Mouse (Mus musculus): ENCODE results near the gene Srgap3. TPM values are rescaled to one million over a fixed set of nuclear protein-coding genes. Genes with fewer than 3 reads are reported as not detected.
A peak's percentile ranks its signal among the peaks of the same experiment; 100 is the strongest.

Srgap3 gene
- polyA plus RNA-seq, 1 experiment from 2014 or later = 3.5 TPM

GRCm38 (mm10) chr6:112943596-112944245 lies 3.3 kb downstream of the Srgap3 start:
- DNase-seq (ENCODE audit: low spot score) (no peak), ATAC-seq (replicated peaks; ENCODE audit: low FRiP score) (no peak)
- no peak overlapping the region for H3K4me3 ChIP-seq (ENCODE audit: low read depth, low read length)
- H3K9ac ChIP-seq (ENCODE audit: low read depth, low read length) = no peak overlapping the region
- H3K9me3 ChIP-seq (ENCODE audit: control insufficient read depth, low read length) = no peaks in the 10 kb centered on the region
- no peaks in the 10 kb centered on the region for H3K36me3 ChIP-seq (ENCODE audit: control insufficient read depth, insufficient read depth, low read length)
- H3K4me1 ChIP-seq (replicated peaks; ENCODE audit: control insufficient read depth, insufficient read depth, low read length) = peaks cover 11% of the 10 kb centered on the region
- no peak overlapping the region for H3K4me2 ChIP-seq
- no peak overlapping the region for H3K27ac ChIP-seq (ENCODE audit: low read depth, low read length)
- no peaks in the 10 kb centered on the region for H3K27me3 ChIP-seq (replicated peaks; ENCODE audit: control insufficient read depth, insufficient read depth, low read length)
- 71% methylated on average over 9 of the region's 9 CpGs for WGBS

- Histone ChIP-seq H3K9me3 (ENCODE audit: control insufficient read depth, low read length) (no peaks in the 10 kb centered on the region), H3K9ac (ENCODE audit: low read depth, low read length) (no peak overlapping the region), H3K4me1 (replicated peaks; ENCODE audit: control insufficient read depth, insufficient read depth, low read length) (no peaks in the 10 kb centered on the region; the same call in 1 of the 2 replicates), H3K4me2 (no peak overlapping the region), H3K36me3 (ENCODE audit: control insufficient read depth, insufficient read depth, low read length) (no peaks in the 10 kb centered on the region), H3K4me3 (ENCODE audit: low read depth, low read length) (no peak overlapping the region), H3K27ac (ENCODE audit: low read depth, low read length) (no peak overlapping the region), H3K27me3 (replicated peaks; ENCODE audit: control insufficient read depth, insufficient read depth, low read length) (no peaks in the 10 kb centered on the region)
- DNase-seq (ENCODE audit: low spot score) = no peak
- 85% methylated on average over 9 of the region's 9 CpGs for WGBS
- ATAC-seq (replicated peaks; ENCODE audit: low FRiP score) = no peak
Measured at GRCm38 (mm10) chr6:112939281-112939680, 7.8 kb downstream of the Srgap3 start.

GRCm38 (mm10) chr6:112937791-112938190 lies 9.3 kb downstream of the Srgap3 start:
- DNase-seq (ENCODE audit: low spot score) (no peak), ATAC-seq (replicated peaks; ENCODE audit: low FRiP score) (no peak)
- Histone ChIP-seq H3K4me3 (ENCODE audit: low read depth, low read length) (no peak overlapping the region), H3K9me3 (ENCODE audit: control insufficient read depth, low read length) (no peaks in the 10 kb centered on the region), H3K36me3 (ENCODE audit: control insufficient read depth, insufficient read depth, low read length) (no peaks in the 10 kb centered on the region), H3K9ac (ENCODE audit: low read depth, low read length) (no peak overlapping the region), H3K27ac (ENCODE audit: low read depth, low read length) (no peak overlapping the region), H3K27me3 (replicated peaks; ENCODE audit: control insufficient read depth, insufficient read depth, low read length) (no peaks in the 10 kb centered on the region), H3K4me1 (replicated peaks; ENCODE audit: control insufficient read depth, insufficient read depth, low read length) (no peaks in the 10 kb centered on the region), H3K4me2 (no peak overlapping the region)
- WGBS = 81% methylated on average over 2 of the region's 2 CpGs

- H3K4me3 ChIP-seq (ENCODE audit: low read depth, low read length) = no peak overlapping the region
- ATAC-seq (replicated peaks; ENCODE audit: low FRiP score) (no peak), DNase-seq (ENCODE audit: low spot score) (no peak)
- peaks cover 6% of the 10 kb centered on the region for H3K4me1 ChIP-seq (replicated peaks; ENCODE audit: control insufficient read depth, insufficient read depth, low read length)
- H3K27me3 ChIP-seq (replicated peaks; ENCODE audit: control insufficient read depth, insufficient read depth, low read length) = no peaks in the 10 kb centered on the region
- no peaks in the 10 kb centered on the region for H3K36me3 ChIP-seq (ENCODE audit: control insufficient read depth, insufficient read depth, low read length)
- no peak overlapping the region for H3K27ac ChIP-seq (ENCODE audit: low read depth, low read length)
- no peak overlapping the region for H3K4me2 ChIP-seq
- 76% methylated on average over 1 of the region's 1 CpGs for WGBS
- H3K9ac ChIP-seq (ENCODE audit: low read depth, low read length) = no peak overlapping the region
- no peaks in the 10 kb centered on the region for H3K9me3 ChIP-seq (ENCODE audit: control insufficient read depth, low read length)
Measured at GRCm38 (mm10) chr6:112934501-112934900, 12.6 kb downstream of the Srgap3 start.

GRCm38 (mm10) chr6:112932611-112933010 lies 14.5 kb downstream of the Srgap3 start:
- ATAC-seq (replicated peaks; ENCODE audit: low FRiP score) (no peak), DNase-seq (ENCODE audit: low spot score) (no peak)
- H3K9ac ChIP-seq (ENCODE audit: low read depth, low read length) = no peak overlapping the region
- no peak overlapping the region for H3K27ac ChIP-seq (ENCODE audit: low read depth, low read length)
- H3K27me3 ChIP-seq (replicated peaks; ENCODE audit: control insufficient read depth, insufficient read depth, low read length) = no peaks in the 10 kb centered on the region
- H3K9me3 ChIP-seq (ENCODE audit: control insufficient read depth, low read length) = no peaks in the 10 kb centered on the region
- H3K4me2 ChIP-seq = no peak overlapping the region
- H3K36me3 ChIP-seq (ENCODE audit: control insufficient read depth, insufficient read depth, low read length) = no peaks in the 10 kb centered on the region
- H3K4me3 ChIP-seq (ENCODE audit: low read depth, low read length) = no peak overlapping the region
- peaks cover 11% of the 10 kb centered on the region for H3K4me1 ChIP-seq (replicated peaks; ENCODE audit: control insufficient read depth, insufficient read depth, low read length)
- WGBS = 72% methylated on average over 8 of the region's 8 CpGs

GRCm38 (mm10) chr6:112930011-112930451 lies 17.0 kb downstream of the Srgap3 start:
- Histone ChIP-seq H3K27ac (ENCODE audit: low read depth, low read length) (no peak overlapping the region), H3K4me1 (replicated peaks; ENCODE audit: control insufficient read depth, insufficient read depth, low read length) (peaks cover 11% of the 10 kb centered on the region), H3K4me2 (peak overlapping the region; percentile 30), H3K27me3 (replicated peaks; ENCODE audit: control insufficient read depth, insufficient read depth, low read length) (no peaks in the 10 kb centered on the region), H3K9me3 (ENCODE audit: control insufficient read depth, low read length) (no peaks in the 10 kb centered on the region), H3K36me3 (ENCODE audit: control insufficient read depth, insufficient read depth, low read length) (no peaks in the 10 kb centered on the region), H3K9ac (ENCODE audit: low read depth, low read length) (no peak overlapping the region), H3K4me3 (ENCODE audit: low read depth, low read length) (no peak overlapping the region)
- 54% methylated on average over 5 of the region's 5 CpGs for WGBS
- 0 out of 2 replicates have a peak, but pooled peaks have one; percentile 49 for ATAC-seq (replicated peaks; ENCODE audit: low FRiP score)
- DNase-seq (ENCODE audit: low spot score) = no peak

- H3K9ac ChIP-seq (ENCODE audit: low read depth, low read length) = no peak overlapping the region
- 79% methylated on average over 6 of the region's 6 CpGs for WGBS
- no peaks in the 10 kb centered on the region for H3K27me3 ChIP-seq (replicated peaks; ENCODE audit: control insufficient read depth, insufficient read depth, low read length)
- H3K36me3 ChIP-seq (ENCODE audit: control insufficient read depth, insufficient read depth, low read length) = no peaks in the 10 kb centered on the region
- no peak for DNase-seq (ENCODE audit: low spot score)
- ATAC-seq (replicated peaks; ENCODE audit: low FRiP score) = peak; percentile 56
- H3K4me2 ChIP-seq = peak overlapping the region; percentile 30
- no peak overlapping the region for H3K4me3 ChIP-seq (ENCODE audit: low read depth, low read length)
- peaks cover 11% of the 10 kb centered on the region for H3K4me1 ChIP-seq (replicated peaks; ENCODE audit: control insufficient read depth, insufficient read depth, low read length)
- H3K27ac ChIP-seq (ENCODE audit: low read depth, low read length) = no peak overlapping the region
- H3K9me3 ChIP-seq (ENCODE audit: control insufficient read depth, low read length) = no peaks in the 10 kb centered on the region
Measured at GRCm38 (mm10) chr6:112929291-112929984, 17.6 kb downstream of the Srgap3 start.

GRCm38 (mm10) chr6:112928841-112929240 lies 18.2 kb downstream of the Srgap3 start:
- 83% methylated on average over 6 of the region's 6 CpGs for WGBS
- no peaks in the 10 kb centered on the region for H3K27me3 ChIP-seq (replicated peaks; ENCODE audit: control insufficient read depth, insufficient read depth, low read length)
- no peak for ATAC-seq (replicated peaks; ENCODE audit: low FRiP score)

GRCm38 (mm10) chr6:112927341-112927740 lies 19.7 kb downstream of the Srgap3 start:
- DNase-seq (ENCODE audit: low spot score) = no peak

More at GRCm38 (mm10) chr6:112928841-112929240, 18.2 kb downstream of the Srgap3 start:
- DNase-seq (ENCODE audit: low spot score) = no peak
- H3K4me2 ChIP-seq = no peak overlapping the region
- H3K27ac ChIP-seq (ENCODE audit: low read depth, low read length) = no peak overlapping the region
- H3K4me3 ChIP-seq (ENCODE audit: low read depth, low read length) = no peak overlapping the region
- no peaks in the 10 kb centered on the region for H3K36me3 ChIP-seq (ENCODE audit: control insufficient read depth, insufficient read depth, low read length)
- peaks cover 11% of the 10 kb centered on the region for H3K4me1 ChIP-seq (replicated peaks; ENCODE audit: control insufficient read depth, insufficient read depth, low read length)
- no peaks in the 10 kb centered on the region for H3K9me3 ChIP-seq (ENCODE audit: control insufficient read depth, low read length)
- H3K9ac ChIP-seq (ENCODE audit: low read depth, low read length) = no peak overlapping the region

More at GRCm38 (mm10) chr6:112927341-112927740, 19.7 kb downstream of the Srgap3 start:
- no peak overlapping the region for H3K4me3 ChIP-seq (ENCODE audit: low read depth, low read length)
- ATAC-seq (replicated peaks; ENCODE audit: low FRiP score) = no peak
- peaks cover 11% of the 10 kb centered on the region for H3K4me1 ChIP-seq (replicated peaks; ENCODE audit: control insufficient read depth, insufficient read depth, low read length)
- no peak overlapping the region for H3K27ac ChIP-seq (ENCODE audit: low read depth, low read length)
- H3K27me3 ChIP-seq (replicated peaks; ENCODE audit: control insufficient read depth, insufficient read depth, low read length) = no peaks in the 10 kb centered on the region
- peaks cover 3% of the 10 kb centered on the region; the same call in 1 of the 2 replicates for H3K9me3 ChIP-seq (ENCODE audit: control insufficient read depth, low read length)
- WGBS = 89% methylated on average over 5 of the region's 5 CpGs
- no peak overlapping the region for H3K4me2 ChIP-seq
- no peaks in the 10 kb centered on the region for H3K36me3 ChIP-seq (ENCODE audit: control insufficient read depth, insufficient read depth, low read length)
- no peak overlapping the region for H3K9ac ChIP-seq (ENCODE audit: low read depth, low read length)

Data from liver, embryonic 11.5 days (tissue).